Mouse (Mus musculus): ENCODE results near the gene Klhl25.
"Not testable (repeated sequence)": the region's sequence is repeated elsewhere in the genome, so short reads cannot be mapped to it uniquely, and the experiment has no call there.

The Klhl25 gene

GRCm38 (mm10) chr7:75848115-75848775, at the start of gene Klhl25:
Gene Klhl25 (plus strand): TSS chr7:75848310.
- DNase-seq (ENCODE audit: extremely low read depth, insufficient read length, low spot score), result peak; percentile 98

DNA sequence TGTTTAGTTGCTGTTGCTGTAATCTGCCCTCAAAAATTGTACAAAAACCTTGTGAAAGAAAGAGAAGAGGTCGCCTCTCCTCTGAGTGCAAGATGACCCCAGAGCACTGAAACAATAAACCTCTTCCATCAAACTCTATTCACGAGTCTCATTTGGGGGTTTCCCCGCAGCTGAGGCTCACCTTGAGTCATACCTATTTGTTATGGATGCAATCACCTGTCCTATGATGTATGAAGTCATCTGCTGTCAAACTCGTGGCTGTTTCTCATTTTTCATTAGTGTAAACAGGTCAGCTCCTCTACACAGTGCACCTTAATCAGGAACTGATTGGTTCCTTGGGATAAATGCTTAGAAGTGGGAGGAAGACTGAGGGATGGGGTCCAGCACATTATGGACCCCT, 47.6 kb upstream of the Klhl25 start:
- no peak for DNase-seq (ENCODE audit: extremely low read depth, insufficient read length, low spot score)

GRCm38 (mm10) chr7:75801022-75801421, 47.1 kb upstream of the Klhl25 start:
- no peak for DNase-seq (ENCODE audit: extremely low read depth, insufficient read length, low spot score)

- DNase-seq (ENCODE audit: extremely low read depth, insufficient read length, low spot score), result no peak
Observed at GRCm38 (mm10) chr7:75801621-75802358, 46.3 kb upstream of the Klhl25 start.

DNA sequence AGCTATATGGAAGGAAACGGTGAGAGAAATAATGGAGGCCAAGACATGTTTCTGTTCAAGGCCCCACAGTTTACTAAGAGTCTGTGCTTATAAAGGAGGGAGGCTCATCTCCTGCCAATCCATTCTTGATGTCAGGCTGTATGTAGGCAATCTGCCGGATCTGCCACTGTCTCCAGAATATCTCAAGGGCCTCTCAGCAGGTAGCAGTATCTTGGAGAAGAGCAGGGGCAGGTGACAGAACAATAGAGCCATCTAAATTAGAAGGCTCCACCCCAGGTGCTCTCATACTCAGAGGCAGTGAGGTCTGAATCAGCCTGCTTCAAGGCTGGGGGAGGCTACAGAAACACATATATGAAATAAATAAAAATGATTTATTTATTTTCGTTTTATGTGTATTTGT, 45.2 kb upstream of the Klhl25 start:
- no peak for DNase-seq (ENCODE audit: extremely low read depth, insufficient read length, low spot score)

DNA sequence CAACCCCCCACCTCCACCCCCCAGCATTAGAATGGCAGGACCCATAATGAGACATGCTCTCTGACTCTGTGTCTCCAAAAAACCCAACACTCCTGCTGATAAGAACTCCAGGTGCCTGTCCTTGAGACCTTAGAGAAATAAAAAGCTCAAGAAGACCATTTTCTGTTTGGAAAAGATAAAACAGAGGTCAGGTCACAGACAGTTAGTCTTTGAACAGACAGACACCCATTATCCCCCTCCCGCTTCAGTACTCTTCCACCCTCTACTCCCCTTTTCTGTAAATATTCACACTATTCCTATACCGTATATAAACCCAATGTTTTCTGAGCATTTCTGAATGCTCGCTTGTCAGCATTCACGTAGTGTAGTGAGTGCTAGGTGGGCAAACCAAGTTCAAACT, 41.9 kb upstream of the Klhl25 start:
- no peak for DNase-seq (ENCODE audit: extremely low read depth, insufficient read length, low spot score)

GRCm38 (mm10) chr7:75806711-75807110, 41.4 kb upstream of the Klhl25 start:
- DNase-seq (ENCODE audit: extremely low read depth, insufficient read length, low spot score), result no peak

GRCm38 (mm10) chr7:75807460-75808304, 40.4 kb upstream of the Klhl25 start:
- DNase-seq (ENCODE audit: extremely low read depth, insufficient read length, low spot score), result no peak

- no peak for DNase-seq (ENCODE audit: extremely low read depth, insufficient read length, low spot score)
Observed at GRCm38 (mm10) chr7:75820687-75821086, 27.4 kb upstream of the Klhl25 start.

DNA sequence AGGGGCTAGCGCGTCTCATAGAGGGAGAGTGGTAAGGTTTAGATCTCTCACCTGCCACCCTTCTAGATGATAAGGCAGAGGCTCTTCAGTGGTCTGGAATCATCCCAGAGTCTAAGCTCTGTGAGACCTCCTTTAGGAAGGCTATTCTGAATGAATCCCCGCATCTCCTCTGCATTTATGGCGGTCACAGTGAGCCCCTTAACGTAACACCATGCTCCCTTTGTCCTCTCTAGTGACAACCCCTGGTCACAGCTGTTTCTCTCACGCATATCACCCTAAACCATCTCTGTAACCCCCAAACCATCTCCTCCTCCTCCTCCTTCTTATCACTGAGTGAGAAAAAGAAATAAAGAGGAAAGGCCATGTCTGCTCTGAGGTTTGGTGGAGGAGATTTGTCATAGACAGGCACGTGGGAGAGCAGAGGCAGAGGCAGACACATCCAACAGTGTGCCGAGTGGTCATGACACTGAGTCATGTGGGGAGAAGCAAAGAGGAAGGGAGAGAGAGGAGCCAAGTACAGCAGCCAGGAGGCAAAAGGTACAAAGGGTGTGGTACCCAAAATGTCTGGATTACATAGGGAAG, 25.9 kb upstream of the Klhl25 start:
- DNase-seq (ENCODE audit: extremely low read depth, insufficient read length, low spot score), result no peak

GRCm38 (mm10) chr7:75823071-75823470, 25.0 kb upstream of the Klhl25 start:
- DNase-seq (ENCODE audit: extremely low read depth, insufficient read length, low spot score), result no peak

DNA sequence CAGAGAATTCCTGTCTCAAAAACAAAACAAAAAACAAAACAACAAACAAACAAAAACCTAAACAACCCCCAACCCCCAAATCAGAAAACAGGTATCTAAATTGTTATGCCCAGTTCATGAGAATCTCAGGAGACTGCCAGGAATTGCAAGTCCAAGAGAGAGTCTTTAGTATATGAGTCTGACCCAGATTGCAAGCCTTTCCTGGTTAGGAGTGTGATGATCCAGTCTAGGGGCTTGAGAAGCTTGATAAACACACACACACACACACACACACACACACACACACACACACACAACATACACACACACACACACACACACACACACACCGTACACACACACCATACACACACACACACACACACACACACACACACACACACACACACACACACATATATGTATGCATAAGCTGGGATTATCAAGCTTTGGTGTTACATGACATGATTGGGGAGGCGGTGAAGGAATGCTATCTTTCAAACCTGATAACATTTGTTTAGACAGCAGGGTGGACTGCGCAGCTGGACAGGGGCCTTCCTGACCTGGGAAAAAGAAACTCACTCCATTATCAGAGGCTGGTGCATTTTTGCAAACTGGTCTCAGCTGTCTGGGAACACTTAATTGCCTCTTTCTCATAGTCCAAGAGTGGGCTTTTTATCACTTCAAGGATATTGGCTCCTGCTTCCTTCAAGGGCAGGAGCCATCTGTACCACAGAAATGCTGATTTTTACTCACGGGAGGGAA, 21.6 kb upstream of the Klhl25 start:
- no peak for DNase-seq (ENCODE audit: extremely low read depth, insufficient read length, low spot score)

DNA sequence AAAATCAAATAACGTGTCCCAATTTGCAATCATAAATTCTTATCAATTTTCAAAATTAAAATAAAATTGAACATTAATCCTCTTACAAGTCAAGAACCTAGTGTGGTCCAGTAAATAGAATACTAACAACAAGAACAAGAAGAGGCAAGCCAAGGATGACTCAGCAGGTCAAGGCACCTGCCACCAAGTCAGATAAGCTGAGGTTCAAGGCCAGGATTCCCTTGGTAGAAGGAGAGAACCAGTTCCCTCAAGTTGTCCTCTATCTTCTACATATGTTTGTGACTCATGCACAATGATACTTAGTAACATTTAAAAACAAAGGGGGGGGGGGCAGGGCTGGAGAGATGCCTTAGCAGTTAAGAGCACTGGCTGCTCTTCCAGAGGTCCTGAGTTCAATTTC, 20.8 kb upstream of the Klhl25 start:
- DNase-seq (ENCODE audit: extremely low read depth, insufficient read length, low spot score), result no peak

DNA sequence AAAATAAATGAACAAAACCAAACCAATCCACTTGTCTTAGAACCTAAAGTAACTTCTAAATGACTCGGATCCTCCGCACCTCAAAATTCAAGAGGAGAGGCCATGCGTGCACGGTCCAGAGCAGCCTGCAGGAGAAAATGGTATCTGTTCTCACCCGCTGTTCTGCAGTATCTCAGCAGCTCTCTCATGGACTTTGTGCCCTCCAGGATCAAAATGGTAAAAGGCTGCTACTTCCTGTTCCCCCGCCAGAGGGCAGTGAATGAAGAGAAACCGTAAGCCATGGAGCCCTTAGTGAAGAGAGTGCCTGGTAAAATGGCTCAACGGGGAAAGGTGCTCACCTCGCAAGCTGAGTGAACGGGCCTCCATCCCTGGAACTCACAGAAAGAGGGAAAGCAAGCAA, 20.3 kb upstream of the Klhl25 start:
- DNase-seq (ENCODE audit: extremely low read depth, insufficient read length, low spot score), result no peak

- DNase-seq (ENCODE audit: extremely low read depth, insufficient read length, low spot score), result no peak
Observed at GRCm38 (mm10) chr7:75828536-75828935, 19.6 kb upstream of the Klhl25 start.

GRCm38 (mm10) chr7:75830251-75831060, 17.7 kb upstream of the Klhl25 start:
- DNase-seq (ENCODE audit: extremely low read depth, insufficient read length, low spot score), result no peak

DNA sequence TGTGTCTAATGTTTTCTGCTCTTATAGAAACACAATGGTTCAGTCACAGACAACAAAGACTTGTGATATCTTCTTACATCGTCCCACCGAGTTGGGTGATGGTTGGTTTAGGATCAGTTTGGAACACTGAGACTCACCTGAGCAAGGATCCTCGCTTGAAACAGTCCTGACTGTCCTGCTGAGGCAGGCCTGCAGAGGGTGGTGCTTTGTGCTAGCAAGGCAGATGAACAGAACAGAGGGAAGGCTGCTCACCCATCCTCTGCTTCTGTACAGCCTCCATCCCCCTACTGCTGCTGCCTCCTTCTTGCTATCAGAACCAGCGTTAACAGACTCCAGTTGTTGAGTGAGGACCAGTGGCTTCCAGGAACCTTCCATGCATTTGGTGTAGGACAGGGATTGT, 14.2 kb upstream of the Klhl25 start:
- DNase-seq (ENCODE audit: extremely low read depth, insufficient read length, low spot score), result not testable (repeated sequence)

DNA sequence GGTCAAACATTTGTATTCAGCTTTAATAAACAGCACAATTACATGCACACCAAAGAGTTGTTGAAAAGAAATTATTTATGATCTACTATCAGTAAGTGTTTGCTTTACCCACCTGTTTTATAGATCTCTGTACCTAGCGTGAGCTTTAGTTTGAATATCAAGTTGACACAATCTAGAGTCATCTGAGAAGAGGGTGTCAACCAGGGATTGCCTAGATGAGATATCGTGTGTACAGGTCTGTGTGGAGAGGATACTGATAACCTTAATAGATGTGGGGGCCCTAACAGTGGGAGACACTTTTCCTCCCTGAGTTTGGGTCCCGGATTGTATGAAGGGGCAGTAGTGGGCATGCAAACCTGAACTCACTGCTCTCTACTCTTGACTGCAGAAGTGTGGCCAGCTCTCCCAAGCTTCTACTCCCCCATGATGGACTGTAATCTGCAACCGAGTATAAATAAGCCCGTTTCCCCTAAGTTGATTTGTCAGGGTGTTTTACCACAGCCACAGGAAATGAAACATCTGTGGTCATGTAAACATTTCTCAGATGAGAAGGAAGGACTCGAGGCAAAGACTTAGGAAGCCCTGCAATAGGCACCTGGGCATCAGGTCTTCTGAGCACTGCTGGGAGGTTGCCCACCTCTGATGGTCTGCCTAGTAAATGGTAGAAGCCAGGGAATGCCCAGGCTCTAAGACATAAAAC, 13.0 kb upstream of the Klhl25 start:
- not testable (repeated sequence) for DNase-seq (ENCODE audit: extremely low read depth, insufficient read length, low spot score)

GRCm38 (mm10) chr7:75840071-75840470, 8.0 kb upstream of the Klhl25 start:
- no peak for DNase-seq (ENCODE audit: extremely low read depth, insufficient read length, low spot score)
